Mouse (Mus musculus): ENCODE measurements at regions not wholly inside any gene's neighbourhood (a gene's known extent, or its start where the extent isn't known, plus 50 kb on each side); places are given as distances from the start of the nearest gene placed in this dataset.

- no peak for DNase-seq (ENCODE audit: low spot score in 2 of 2)
These were observed 726.2 kb upstream of the Lrrc6 start for GRCm38 (mm10) chr15:67226900-67227299.
